Mouse (Mus musculus) brown adipose tissue, adult 24 weeks (tissue): Measurements from ENCODE around the gene Ticrr. TPM values are rescaled to one million over a fixed set of nuclear protein-coding genes. Genes with fewer than 3 reads are reported as not detected.

ENCODE experiments used
- polyA plus RNA-seq: library from polyadenylated mRNA; stranded (reverse); fragments of >200 nt; gene quantifications from 2 replicates; pipeline ENCODE4 v1.2.4, GENCODE M21; 2012; ENCODE audit not compliant: missing spikeins, insufficient read depth, insufficient read length

Gene Ticrr
- polyA plus RNA-seq, 1 experiment, result not detected

Other genes with a start within 250 kb of the Ticrr start
- gene Polg, start 193.8 kb upstream of the Ticrr start, polyA plus RNA-seq, result 29.1 and 31.6 TPM in 2 replicates
- gene Rhcg, start 42.5 kb upstream of the Ticrr start, polyA plus RNA-seq, result not detected in 2 replicates
- 0.40 and 0.58 TPM in 2 replicates for gene Kif7, start 55.5 kb downstream of the Ticrr start, polyA plus RNA-seq
- gene Plin1, start 72.7 kb downstream of the Ticrr start, polyA plus RNA-seq, result 1,266 and 1,376 TPM in 2 replicates
- gene Pex11a, start 82.9 kb downstream of the Ticrr start, polyA plus RNA-seq, result 71.2 and 78.9 TPM in 2 replicates
- gene Wdr93, start 83.0 kb downstream of the Ticrr start, polyA plus RNA-seq, result 5.8 and 6.6 TPM in 2 replicates
- gene Mesp1, start 133.6 kb downstream of the Ticrr start, polyA plus RNA-seq, result not detected in 2 replicates
- not detected in 2 replicates for gene Mesp2, start 150.5 kb downstream of the Ticrr start, polyA plus RNA-seq
- 6.3 and 8.9 TPM in 2 replicates for gene Anpep, start 200.9 kb downstream of the Ticrr start, polyA plus RNA-seq